Mouse (Mus musculus): ENCODE measurements around the gene Mllt3.

- TF ChIP-seq CTCF (IDR thresholded peaks at IDR 0.05 in 2 of 3, conservative IDR thresholded peaks at IDR 0.05 in 1 of 3; ENCODE audit: control insufficient read depth in 1 of 3, insufficient read depth in 1 of 3, low read depth in 2 of 3, low read length in 3 of 3, poor library complexity in 1 of 3, severe bottlenecking in 1 of 3) (no peak), MAX (IDR thresholded peaks at IDR 0.05; ENCODE audit: low read length) (no peak), NRF1 (IDR thresholded peaks at IDR 0.05; ENCODE audit: insufficient read depth, low read depth, low read length, poor library complexity, severe bottlenecking) (no peak), EP300 (IDR thresholded peaks at IDR 0.05; ENCODE audit: low read depth in 1 of 2, low read length in 2 of 2) (peak; percentile 47 to 55; a peak in 3 of 4 replicates), MAZ (IDR thresholded peaks at IDR 0.05; ENCODE audit: low read depth, low read length) (0 out of 2 replicates have a peak, but pooled peaks have one; percentile 57), GATA1 (IDR thresholded peaks at IDR 0.05; ENCODE audit: low read depth, low read length) (0 out of 2 replicates have a peak, but pooled peaks have one; percentile 10), POLR2A (IDR thresholded peaks at IDR 0.05; ENCODE audit: control insufficient read depth in 1 of 2, insufficient read depth in 1 of 2, low read depth in 1 of 2, low read length in 2 of 2, poor library complexity in 1 of 2) (no peak), ETS1 (IDR thresholded peaks at IDR 0.05; ENCODE audit: low read depth, low read length) (peak; percentile 89), SIN3A (IDR thresholded peaks at IDR 0.05; ENCODE audit: low read length) (peak; percentile 32; the same call in 1 of the 2 replicates), E2F4 (IDR thresholded peaks at IDR 0.05; ENCODE audit: borderline replicate concordance, low read depth, low read length) (no peak)
Measured at GRCm38 (mm10) chr4:88078983-88079382, 45.8 kb upstream of the Mllt3 start.

All from MEL (cell line).